Mouse (Mus musculus) heart, postnatal 4 days (tissue): ENCODE data around the gene Cldnd1. TPM values are rescaled to one million over a fixed set of nuclear protein-coding genes. Genes with fewer than 3 reads are reported as not detected.

ENCODE experiments used
- DNase-seq: peaks from one replicate; pipeline ENCODE4 v3.0.0; 2021
- microRNA-seq, 2 experiments: library from miRNA; unstranded; fragments of <30 nt; microRNA quantifications; one replicate each; pipeline ENCODE4 v1.2.0; 2021 to 2022
- total RNA-seq, 2 experiments: library from RNA; stranded (reverse); gene quantifications; 2 replicates each; pipeline ENCODE4 v1.2.3; 2021

Cldnd1 gene
- total RNA-seq, 2 experiments from 2014 or later, result 73.2 to 79.4 TPM

DNA sequence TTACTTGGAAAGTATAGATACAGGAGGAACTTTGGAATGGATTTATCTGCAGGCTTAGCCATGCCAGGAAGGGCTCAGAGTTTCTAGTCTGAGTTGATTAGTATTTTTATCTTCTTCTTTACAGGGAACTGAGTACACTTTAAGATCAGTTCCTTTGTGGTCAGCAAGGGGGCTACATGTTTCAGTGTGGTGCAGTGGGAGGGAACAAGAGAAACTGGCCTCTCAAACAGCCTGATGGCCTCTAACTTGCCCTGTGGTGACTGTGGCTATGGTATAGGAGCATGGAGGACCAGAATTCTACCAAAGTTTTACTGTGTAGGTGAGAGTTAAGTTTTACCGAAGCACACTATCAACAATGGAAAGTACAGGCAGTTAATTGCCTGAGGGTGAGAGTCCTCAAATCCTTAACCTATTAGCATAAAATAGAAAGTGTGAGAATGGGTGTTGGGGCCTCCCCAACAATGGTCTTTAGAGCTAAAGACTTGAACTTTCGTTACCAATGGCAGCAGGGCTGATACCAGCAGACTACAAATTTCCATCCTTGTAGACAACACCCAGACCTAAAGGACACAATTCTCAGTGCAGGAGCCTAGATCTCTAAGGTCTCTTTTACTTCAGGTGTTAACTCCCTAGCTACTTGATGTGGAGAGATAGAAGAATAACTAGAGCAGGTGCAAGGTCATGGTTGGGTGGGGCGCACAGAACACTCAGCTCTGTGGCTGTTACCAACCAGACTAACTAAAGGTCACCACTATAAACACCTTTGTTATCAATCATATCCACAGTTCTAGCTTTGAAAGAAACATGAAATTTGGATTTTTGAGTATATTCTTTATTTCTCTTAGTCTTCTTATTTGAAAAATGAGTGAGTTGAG is 18.9 kb upstream of the Cldnd1 start:
- no peak for DNase-seq

DNA sequence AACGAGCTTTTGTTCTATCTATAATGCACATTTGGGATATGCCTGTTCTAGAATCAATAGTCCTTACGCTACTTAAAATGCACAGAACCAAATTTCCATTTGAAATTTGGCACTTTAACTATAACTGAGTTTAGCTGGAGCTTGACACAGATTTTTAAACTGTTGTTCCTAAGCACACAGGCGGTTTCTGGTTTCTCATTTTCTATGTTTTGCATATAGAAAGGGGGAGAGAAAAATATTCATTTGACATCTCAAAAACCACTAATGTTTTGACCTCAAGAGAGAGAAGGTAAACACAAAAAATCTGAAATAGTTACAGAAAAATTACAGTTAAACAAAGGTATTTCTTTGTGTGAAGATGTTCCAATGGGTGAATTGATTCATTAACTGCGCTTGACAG is 18.2 kb upstream of the Cldnd1 start:
- no peak for DNase-seq

- DNase-seq, result no peak
These were observed 15.5 kb upstream of the Cldnd1 start for GRCm38 (mm10) chr16:58712221-58712620.

DNA sequence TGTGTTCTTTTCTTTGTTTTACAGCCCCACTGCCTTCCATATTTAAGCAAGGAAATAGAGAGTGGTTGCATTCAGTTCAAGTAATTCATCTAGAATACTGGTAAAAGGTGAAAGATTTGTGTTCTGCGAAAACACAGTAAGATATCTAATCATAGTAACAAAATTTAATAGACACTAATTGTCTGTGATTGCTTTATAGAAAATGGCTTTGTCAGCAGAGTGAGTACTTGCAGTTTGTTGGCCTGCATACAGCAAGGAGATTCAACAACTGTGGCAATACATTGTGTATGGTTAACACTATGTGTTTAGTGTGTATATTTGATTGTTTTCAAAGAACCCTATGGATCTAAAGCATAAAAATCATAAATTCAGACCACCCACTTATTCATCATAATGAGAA is 14.6 kb upstream of the Cldnd1 start:
- DNase-seq, result no peak

DNA sequence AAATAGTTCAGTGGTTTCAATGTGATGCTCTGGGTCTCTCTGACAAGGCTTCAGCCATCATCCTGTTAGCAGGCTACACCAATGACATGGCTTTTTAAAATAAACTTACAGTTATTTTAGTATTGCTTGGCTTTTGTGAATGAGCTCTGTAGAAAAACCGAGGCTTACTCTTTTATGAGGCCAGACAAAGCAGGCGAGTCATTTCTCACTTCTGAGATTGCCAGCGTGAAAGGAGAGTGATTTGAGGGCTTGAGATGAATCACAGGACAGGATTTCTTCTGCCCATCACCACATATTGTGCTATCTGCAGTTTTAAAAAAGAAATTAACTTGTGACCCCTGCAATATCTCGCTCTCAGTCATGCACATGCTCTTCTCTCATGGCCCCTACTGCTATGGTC is 12.7 kb upstream of the Cldnd1 start:
- DNase-seq, result no peak

DNA sequence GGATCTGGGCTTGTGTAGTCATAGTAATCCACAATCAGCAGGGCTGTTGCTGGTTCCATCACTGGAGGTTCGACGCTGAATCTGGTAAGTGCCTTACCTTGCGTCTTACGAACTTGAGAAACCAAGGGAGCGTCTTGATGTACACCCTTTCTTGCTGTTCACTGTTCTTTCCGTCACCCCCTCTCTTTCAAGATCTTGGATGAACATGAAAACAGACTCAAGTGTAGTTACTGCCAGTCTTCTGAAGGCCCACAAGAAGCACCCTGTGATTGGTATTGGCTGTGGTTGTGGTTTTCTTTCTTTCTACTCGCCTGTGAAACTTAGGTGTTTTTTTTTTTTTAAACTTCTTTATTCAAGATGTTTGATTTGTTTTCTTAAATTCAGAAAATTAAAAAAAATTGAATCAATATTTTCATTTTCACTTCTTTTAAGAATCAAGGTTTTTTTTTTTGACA is 9.0 kb upstream of the Cldnd1 start, which contains the start of gene Gpr15:
Gpr15 (minus strand) TSS at position 405 of the 455 bp plus-strand sequence.
- DNase-seq, result no peak

DNA sequence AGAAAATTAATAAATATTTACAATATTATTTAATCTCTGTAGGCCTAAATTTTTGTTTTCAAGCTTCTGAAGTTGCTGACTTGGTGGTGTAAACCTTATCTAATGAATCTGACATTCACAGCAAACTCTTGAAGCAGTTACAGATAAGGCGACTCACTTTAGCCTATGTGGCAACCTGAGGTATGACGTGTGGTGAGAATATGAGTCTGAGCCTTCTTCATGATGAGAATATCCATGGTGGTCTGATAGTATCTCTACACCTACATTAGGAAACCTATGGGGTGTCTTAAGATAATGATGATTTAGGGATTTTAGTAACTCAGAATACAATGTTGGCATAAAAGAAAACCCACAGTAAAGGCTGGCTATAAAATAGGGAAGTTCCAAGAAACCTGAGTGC is 5.4 kb upstream of the Cldnd1 start:
- no peak for DNase-seq

DNA sequence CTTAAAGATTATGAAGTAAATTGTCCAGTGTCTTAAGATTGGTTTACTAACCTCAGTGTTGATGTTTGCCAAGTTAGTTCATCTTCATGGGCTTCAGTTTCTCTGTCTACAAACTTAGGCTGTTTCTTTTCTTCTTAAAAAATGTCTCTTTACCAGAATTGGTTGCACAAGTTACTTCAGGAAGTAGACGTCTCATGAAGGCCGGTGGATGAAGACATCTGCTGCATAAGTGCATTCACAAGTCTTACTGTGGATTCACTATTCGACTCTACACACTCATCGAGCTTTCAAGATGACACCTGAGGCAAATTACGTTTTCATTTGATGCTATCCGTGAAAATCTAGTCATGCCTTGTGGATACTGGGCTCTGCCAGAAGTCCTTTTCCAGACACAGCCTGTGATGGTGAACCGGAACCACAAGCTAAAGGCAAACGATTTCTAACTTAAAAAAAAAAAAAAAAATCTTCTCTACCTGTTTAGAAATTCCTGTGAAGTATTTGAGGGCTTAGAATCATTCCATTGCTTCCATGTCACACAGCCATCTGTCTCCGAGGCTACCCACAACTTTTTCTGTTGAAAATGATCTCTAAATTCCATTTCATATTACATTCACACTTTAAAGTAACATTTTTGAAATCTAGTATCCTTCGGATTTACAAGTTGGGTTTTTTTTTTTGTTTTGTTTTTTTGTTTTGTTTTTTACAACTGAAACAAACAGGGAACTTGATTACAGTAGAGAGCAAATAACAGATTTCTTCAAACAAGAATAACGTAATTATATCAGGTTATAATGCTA is 832 bp upstream of the Cldnd1 start:
- no peak for DNase-seq

DNA sequence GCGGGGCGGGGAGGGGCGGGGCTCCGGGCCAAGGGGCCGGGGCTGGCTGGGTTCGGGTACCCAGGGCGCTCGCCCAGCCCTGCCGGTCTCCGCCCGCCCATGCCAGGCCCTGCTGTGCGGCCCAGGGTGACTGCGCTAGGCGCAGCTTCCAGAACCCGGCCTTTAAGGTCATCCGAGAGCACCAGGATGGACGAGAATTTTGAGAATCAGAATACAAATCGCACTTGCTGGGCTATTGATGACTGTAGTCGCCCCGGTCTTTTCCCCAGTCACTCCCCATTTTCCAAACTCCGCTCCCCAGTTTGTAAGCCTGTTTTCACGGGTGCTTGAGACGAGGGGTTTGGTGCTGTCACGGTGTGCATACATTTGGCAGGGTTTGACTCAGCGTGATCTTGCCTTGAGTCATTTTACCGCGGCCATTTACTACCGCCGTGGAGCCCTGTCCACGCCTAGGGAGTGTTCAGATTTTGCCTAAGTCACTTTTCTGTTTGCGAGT is 514 bp downstream of the Cldnd1 start:
- no peak for DNase-seq

- no peak for DNase-seq
These were observed 10.5 kb downstream of the Cldnd1 start for GRCm38 (mm10) chr16:58738205-58738604.

GRCm38 (mm10) chr16:58738800-58739199 is 11.1 kb downstream of the Cldnd1 start:
- DNase-seq, result no peak

DNA sequence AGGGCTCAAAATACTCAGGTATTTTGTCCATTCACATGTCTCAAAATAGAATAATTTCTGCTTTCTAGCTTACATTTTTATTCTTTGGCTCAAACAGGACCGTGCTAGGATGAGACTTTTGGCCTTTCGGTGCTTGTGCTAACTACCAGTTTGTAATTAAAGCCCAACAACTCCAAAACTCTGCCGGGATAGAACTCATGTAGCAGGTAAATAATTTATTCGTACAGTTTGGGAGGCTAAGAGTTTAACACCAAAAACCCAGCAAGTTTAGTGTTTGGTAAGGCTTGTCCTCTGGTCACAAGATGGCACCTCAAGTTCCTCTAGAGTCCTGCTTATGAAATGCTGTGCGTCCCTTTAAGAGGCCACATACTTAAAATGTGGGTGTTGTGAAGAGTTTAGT is 13.0 kb downstream of the Cldnd1 start:
- no peak for DNase-seq

GRCm38 (mm10) chr16:58746715-58747114 is 19.0 kb downstream of the Cldnd1 start:
- no peak for DNase-seq

DNA sequence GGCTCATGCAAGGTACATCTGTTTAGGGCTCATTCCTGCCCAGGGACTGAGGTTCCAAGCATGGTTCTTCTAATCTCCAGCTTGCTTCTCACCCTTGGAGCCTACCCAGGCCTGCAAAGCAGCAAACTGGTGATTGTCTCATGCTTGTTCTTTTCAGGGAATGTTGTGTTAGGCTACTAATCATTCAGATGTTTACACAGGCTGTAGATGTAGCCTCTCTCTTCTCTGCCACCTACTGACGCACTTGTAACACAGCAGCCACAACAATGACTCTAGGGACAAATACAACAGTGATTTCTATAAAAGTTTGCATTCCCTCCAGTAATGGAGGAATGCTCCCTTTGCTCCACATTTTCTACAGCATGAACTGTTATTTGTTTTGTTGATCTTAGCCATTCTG is 23.6 kb downstream of the Cldnd1 start:
- no peak for DNase-seq

- no peak for DNase-seq
These were observed 28.5 kb downstream of the Cldnd1 start for GRCm38 (mm10) chr16:58756191-58756590.

DNA sequence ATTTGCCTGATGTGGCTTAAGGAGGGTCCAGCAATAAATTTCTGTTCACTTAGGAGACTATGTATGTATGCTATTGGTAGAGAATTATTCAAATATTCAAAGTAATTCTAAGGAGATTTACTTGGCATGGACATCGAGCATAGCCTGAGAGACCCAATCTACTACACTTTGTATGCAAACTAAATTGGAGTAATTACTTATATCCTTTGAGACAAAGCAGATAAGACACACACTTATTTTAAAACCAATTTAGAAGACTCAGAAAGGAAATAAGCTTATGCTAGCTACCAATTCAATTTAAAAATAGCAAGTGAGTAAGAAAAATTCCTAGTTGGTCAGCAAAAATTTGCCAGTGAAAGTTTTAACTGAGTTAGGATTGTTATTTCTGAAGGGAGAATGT is 35.4 kb downstream of the Cldnd1 start, which contains the start of gene Olfr172:
Olfr172 (minus strand) TSS at position 101 of the 400 bp plus-strand sequence.
- DNase-seq, result no peak

Small RNA genes within 50 kb of the gene (microRNA-seq; reads per million reads assigned to microRNA genes)
- 0 reads per million in 2 experiments for gene Gm27564

Other genes with a start within 250 kb of the Cldnd1 start
- 10 to 100 TPM; 23.4 to 29.1 TPM for gene St3gal6, start 203.7 kb upstream of the Cldnd1 start, total RNA-seq
- not detected for gene Gm813, start 110.9 kb upstream of the Cldnd1 start, total RNA-seq
- gene E330017A01Rik, start 89.2 kb upstream of the Cldnd1 start, total RNA-seq, result not detected
- gene Cpox, start 57.6 kb upstream of the Cldnd1 start, total RNA-seq, result 10 to 100 TPM; 17.5 to 18.0 TPM
- not detected for gene Gpr15, start 8.8 kb upstream of the Cldnd1 start, total RNA-seq
- not detected for gene Olfr172, start 35.3 kb downstream of the Cldnd1 start, total RNA-seq
- not detected for gene Olfr173, start 72.4 kb downstream of the Cldnd1 start, total RNA-seq
- not detected for gene Olfr175-ps1, start 98.9 kb downstream of the Cldnd1 start, total RNA-seq
- not detected for gene Olfr177, start 146.9 kb downstream of the Cldnd1 start, total RNA-seq
- not detected for gene Olfr178, start 164.2 kb downstream of the Cldnd1 start, total RNA-seq
- gene Olfr181, start 200.8 kb downstream of the Cldnd1 start, total RNA-seq, result not detected
- gene Olfr180, start 201.5 kb downstream of the Cldnd1 start, total RNA-seq, result not detected